Mouse (Mus musculus): ENCODE measurements at regions not wholly inside any gene's neighbourhood (a gene's known extent, or its start where the extent isn't known, plus 50 kb on each side); places are given as distances from the start of the nearest gene placed in this dataset.

DNA sequence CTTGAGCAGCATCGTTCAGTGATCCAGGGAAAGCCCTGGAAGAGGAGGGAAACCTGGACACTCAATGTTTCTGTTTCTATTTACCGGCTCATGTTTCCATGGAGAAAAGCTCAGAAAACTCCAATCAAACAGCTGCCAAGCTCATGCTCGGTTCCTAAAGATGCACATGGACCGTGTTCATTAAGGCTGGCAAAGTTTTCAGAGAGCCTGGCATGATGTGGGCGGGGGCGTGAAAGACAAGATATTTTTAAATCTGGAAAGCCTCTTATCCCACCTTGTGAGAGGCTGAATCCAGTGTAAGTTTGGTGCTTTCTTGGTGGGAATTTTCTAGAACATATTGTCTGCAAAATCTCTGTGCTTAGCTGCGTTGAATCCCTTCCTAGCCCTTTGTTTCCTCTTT, 1114.3 kb upstream of the Gulo start:
- no peak for TF ChIP-seq POLR2A (IDR thresholded peaks at IDR 0.05; ENCODE audit: borderline replicate concordance, extremely low read depth, low read depth, low read length)
- WGBS, result 70% methylated on average over 7 of the region's 7 CpGs

More for the DNA sequence above, 1114.3 kb upstream of the Gulo start:
- no peak for DNase-seq
- Histone ChIP-seq H3K4me3 (replicated peaks; ENCODE audit: extremely low read depth, low read depth, low read length) (no peak overlapping the region), H3K4me1 (ENCODE audit: control insufficient read depth, insufficient read depth, low read length) (no peaks in the 10 kb centered on the region; the same call in 1 of the 2 replicates)
